Mouse (Mus musculus) megakaryocyte-erythroid progenitor cell, adult 5-6 weeks (primary cell): ENCODE results near the gene Paqr8. TPM values are rescaled to one million over a fixed set of nuclear protein-coding genes. Genes with fewer than 3 reads are reported as not detected.

Experiments
- ATAC-seq: replicated peaks from 2 replicates; pipeline ENCODE4 v1.8.0; 2016; ENCODE audit warnings: mild to moderate bottlenecking, inconsistent platforms; ENCODE audit not compliant: severe bottlenecking, poor library complexity, low FRiP score, low TSS enrichment
- total RNA-seq, 2 experiments: library from RNA; stranded (forward) in 1 of 2; stranded (reverse) in 1 of 2; fragments of 200-1000, 215-1000 nt in 1 of 2; fragments of >200 nt in 1 of 2; fragmentation: Nextera tagmentation in 1 of 2; gene quantifications; 2 replicates each; pipeline ENCODE4 v1.2.3; 2014 to 2017

Paqr8 gene
- 0.37 and 2.0 TPM in 2 replicates for total RNA-seq (2014; fragmentation: Nextera tagmentation)
- total RNA-seq (2017): 1.6 and 2.9 TPM in 2 replicates

DNA sequence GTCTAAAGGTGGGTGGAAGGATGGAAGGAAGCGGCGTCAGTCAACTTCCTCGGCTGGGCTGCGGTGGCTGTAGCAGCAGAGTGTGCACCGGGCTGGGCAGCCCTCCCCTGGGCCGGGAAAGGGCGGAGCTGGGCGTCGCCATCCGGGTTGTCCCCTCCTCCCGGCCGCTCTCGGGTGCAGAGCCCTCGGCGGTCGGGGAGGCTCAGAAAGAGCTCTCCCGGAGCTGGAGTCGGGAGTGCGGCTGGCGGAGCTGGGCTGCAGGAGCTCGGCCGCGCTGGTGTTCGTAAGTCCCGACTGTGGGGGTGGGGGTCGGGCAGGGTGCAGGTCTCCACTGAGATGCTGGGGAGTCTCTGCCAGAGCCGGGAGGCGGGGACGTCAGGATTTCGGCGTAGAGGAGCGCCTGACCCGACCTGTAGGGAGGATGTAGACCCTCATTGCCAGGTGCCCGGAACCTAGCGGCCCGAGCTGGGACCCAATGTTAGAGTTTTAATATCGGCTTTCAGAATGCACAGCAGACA is at the start of gene Paqr8:
TSS of gene Paqr8 (plus strand) at position 203 of the 518 bp plus-strand sequence.
- peak; percentile 98 for ATAC-seq

DNA sequence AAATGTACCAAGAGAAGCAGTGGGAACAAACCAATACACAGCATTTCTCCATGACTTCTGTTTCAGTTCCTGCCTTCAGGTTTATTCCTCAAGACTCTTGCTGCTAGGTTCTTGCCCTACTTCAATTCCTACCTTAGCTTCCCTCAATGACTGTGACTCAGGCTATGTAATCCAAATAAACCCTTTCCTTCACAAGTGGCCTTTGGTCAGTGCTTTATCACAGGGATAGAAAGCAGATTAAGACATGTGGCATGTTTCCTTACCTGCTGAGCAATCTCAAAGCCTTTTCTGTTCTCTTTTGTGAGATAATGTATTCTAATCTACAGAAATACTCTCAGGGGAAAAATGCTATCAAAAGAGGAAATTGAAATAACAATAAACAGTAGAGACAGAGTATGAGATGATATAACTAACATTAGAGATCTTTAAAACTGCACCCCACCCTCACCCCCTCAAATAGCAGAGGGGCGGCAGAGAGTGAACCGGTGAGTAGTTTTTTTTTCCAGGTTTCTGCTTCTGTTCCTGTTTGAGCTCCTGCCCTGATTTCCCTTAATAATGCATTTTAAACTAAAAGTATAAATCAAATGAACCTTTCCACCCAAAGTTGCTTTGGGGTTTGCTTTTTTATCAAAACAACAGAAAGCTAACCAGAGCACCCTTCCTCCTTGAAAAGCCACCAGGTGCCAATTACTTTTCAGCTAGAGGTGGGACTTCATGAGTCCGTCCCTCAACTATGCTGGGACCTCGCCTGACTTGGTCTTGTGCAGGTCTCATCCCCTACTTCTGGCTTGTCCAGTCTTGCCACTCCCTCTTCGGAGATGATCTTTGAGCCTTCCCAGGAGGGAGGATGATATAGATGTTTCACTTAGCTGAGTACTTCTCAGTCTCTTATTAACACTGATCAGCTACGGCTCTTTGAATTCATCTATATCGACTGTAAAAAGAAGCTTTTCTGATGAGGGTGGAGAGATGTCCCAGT is 33.2 kb upstream of the Paqr8 start:
- no peak for ATAC-seq

DNA sequence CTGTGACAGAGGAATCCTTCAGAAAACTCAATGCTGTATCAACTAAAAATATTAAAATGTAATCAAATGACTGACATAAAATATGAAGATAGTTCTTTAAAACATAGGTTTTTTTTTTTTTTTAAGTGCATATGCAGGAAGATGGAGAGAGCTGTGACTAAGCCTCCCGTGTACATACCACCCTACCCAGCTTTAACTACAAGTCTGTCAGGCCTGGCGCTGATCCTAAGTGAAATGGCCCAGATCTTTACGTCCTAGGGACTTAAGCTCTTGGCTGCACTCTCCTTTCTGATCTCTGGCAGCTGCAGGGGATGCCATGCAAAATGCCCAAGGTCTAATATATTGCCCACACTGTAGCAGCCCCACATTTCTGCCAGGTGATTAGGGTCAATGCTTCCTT is 29.6 kb upstream of the Paqr8 start:
- no peak for ATAC-seq

DNA sequence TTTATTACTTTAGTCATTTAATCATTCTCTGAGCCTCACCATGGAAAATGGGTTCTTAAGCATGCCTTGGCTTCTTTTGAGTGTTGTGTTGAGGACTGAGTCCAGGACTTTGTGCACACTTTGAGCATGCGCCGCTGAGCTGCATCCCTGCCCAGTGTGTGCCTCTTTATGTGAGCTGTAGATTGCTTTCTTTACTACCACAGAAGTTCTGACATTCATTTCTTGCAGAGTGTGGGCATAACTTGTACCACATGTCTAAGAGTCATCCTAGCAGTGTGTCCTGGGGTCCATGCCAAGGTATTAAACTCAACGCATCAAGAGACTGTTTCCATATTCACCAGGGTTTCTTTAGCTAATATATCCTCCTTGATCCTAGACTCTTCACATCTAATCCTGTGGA is 28.5 kb upstream of the Paqr8 start:
- no peak for ATAC-seq

DNA sequence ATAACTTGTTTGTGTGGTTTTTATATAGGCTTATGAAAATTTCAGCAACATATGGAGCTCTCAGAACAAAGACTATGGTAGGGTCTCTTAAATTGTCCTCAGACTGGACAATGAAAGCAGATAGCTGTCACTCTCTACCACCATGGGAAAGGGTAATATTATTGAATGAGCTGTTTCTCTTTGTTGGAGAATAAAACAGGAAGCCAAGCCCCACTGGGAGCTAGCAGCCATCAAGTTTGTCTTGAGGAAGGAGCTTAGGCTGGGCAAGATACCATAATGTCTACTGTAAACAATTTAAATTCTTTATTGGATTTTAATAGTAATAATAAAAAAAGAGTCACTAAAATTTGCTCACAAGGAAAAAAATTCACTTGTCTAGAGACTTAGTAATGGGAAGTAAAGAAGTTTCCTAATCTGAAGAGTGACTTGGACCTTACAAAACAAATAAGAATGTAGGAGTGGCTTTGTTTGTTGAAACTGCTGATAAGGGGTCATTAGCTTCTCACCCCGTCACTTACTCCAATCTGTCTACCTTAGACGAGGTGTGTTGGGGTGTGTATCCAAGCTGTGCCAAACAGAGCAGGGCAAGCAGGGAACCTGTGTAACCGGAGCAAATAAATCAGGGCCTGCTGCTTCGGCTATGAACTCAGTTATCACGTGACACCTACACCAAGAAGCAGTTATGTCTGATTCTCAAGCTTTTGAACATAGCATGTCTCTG is 26.8 kb upstream of the Paqr8 start:
- no peak for ATAC-seq

DNA sequence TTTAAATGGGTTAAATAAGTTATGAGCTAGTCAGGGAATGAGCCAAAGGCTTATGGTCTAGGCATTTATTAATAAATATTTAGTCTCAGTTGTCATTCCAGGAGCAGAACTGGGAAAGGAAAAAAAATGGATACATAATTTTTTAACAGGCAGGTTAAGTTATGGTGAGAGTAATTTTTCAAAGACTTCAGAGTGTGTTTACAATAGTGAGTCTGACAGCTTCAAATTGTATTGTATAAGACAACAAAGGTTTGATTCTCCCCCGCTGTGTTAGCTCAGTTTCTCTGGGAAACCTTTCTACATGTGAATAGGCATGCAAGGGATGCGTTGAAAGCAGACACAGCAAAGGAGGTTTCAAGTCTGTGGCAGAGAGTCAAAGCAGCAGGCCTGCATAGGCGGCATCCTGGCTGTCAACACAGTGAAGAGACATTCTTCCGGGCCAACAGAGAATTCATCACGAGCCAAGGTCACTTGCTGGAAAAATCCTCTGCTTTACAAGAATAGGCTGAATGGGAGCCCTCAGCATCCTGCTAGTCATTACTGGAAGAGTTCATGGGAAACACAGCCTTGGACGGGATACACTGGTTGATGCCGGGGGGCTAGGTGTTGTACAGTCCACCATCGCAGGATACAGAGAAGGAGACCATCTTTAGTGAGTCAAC is 23.0 kb upstream of the Paqr8 start:
- ATAC-seq: no peak

DNA sequence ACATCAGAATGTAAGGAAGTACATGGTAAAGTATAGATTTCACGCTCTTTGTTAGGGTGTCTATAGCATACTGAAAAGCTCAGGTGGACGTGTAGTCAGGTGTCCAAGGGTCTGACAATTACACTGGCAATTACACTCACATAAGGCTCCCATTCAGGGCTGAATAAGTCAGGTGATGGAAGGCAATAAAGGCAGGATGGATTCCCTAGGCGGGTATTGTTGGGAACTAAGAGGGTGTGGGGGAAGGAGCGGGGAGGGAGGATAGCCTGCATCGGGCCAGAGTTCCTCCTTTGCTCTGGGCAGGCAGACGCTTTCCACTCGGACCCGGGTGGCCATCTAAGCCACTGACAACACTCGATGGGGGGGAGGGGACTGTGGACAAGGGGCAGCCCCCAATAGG is 22.4 kb upstream of the Paqr8 start:
- no peak for ATAC-seq

DNA sequence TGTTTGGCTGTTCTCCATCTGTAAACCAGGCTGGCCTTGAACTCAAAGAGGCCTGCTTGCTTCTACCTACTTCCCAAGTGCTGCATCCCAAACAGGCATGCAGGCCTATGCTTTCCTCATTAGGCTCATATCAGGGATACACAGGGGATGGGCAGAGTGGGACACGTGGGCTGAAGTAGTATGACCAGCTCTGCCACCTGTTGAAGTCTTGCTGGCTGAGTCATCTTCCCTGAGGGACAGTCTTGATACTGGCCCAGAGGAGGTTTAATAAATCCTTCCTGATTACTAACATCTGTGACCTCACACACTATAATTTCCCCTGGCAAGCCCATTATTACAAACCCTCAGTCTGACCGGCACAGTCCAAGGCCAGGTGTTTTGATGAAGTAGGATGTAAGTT is 19.5 kb upstream of the Paqr8 start:
- no peak for ATAC-seq

DNA sequence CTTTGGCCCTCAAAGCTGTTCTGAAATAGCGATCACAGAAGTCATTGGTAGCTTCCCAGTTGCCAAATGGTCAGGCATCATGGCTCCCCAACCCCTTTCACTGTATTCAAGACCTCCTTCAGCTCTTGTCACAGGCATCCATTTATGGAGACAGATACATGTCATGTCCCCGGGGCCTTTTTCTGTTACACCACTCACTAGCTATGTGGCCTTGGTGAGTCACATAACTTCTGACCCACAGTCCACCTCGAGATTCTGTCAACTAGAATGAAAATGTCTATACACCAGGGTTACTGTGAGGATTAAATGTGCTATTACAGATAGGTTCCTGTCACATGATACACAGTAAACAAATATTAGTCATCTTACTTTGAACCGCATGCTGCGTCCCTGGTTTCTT is 17.9 kb upstream of the Paqr8 start:
- ATAC-seq: no peak

DNA sequence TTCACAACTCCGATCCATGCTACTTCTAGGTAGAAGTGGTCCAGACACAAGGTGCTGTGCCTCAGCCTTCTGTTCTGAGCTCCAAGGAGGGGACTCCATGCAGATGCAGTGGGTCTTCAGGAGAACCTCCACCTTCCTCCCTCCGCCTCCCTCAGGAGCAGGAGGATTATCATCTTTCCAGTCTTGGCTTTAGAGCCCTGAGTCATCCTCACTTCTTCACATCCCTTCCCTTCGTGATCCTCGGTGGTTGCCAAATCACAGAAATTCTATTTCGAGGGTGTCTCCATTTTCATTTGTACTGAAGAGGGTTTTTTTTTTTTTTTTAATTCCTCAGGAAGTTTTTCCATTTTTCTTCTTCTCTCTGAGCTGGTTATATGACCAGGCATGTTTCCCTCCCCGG is 16.3 kb upstream of the Paqr8 start:
- ATAC-seq: no peak

DNA sequence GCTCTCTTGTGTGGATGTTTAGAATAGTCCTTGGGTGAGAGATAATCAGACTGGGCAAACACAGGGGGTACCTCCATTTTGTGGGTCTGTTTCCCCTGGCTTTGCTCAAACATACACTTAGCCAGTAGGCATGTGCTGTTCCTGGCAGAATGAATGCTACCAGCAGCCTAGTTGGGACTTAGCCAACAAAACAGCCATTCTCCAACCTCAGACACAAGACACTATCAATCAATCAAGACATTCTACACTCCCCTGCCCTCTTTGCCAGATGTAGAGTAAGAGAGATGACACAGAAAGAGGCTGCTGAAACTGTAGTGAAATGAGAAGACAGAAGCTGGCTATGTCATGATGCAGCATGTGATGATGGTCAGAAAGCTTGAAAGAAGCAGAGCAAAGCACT is 13.1 kb upstream of the Paqr8 start:
- no peak for ATAC-seq

DNA sequence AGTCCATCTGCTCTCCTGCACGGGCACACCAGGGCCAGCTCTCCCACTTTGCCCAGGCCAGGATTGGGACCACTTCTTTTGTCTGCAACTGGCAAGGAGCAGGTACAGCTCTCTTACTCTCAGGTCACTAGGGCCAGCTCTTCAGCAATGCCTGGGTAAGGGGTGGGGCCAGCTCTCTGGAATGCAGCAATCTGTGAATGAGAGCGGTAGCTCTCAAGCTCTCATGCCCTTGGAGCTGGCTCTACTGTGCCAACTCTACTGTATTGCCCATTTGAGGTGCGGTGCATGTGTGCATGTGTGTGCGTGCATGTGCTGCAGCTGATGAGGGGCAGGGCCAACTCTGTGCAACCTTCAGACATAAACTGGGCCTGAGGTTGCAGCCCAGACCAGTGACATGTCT is 11.0 kb upstream of the Paqr8 start:
- no peak for ATAC-seq

DNA sequence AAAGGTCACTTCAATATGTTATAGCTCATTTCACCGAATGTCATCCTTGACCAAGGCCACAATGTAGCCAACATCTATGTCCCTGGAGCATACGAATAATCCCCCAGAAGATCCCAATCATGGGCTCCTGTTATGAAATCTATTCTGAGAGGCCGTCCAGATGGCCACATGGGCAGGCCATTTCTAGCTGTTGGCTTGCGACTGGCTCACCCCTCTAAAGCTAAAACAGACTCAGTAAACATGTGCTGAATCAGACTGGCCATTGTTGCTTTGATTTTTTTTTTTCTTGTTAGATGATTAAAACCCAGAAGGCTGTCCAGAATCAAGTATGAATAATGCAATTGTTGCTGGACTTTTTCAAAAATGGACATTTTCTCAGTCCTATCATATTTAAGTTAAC is 7.3 kb upstream of the Paqr8 start:
- no peak for ATAC-seq

DNA sequence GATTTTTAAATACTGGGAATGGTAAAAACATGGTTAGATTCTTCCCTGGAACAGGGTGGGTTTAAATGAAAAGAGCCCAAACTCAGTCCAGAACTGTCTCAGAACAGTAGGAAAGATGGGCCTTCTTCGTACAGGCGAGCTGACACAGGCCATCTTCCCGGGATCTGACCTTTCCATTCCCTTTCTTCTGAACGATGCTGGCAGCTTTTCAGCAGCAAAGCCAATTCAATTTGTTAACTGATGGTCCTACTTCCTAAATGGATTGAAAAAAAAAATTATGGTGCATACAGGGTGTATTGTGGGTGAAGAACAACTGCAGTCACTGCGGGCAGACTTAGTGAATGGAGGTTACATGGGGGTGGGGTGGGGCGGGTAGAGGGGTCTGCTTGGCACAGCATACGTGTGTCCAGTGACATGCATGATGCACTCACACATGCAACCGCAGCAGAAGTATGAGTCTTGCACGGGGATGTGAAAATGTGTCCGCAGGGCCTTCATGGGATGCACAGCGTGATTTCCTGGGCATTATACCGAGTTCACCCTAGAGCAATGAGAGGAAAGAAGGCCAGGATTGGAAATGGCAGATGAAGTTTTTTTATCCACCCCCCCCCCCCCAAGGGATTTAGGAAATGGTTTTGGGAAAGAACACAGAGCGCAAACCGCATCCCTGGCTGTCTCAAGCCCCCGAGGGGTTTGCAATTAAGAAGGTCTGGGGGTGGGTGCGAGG is 566 bp upstream of the Paqr8 start:
- no peak for ATAC-seq

DNA sequence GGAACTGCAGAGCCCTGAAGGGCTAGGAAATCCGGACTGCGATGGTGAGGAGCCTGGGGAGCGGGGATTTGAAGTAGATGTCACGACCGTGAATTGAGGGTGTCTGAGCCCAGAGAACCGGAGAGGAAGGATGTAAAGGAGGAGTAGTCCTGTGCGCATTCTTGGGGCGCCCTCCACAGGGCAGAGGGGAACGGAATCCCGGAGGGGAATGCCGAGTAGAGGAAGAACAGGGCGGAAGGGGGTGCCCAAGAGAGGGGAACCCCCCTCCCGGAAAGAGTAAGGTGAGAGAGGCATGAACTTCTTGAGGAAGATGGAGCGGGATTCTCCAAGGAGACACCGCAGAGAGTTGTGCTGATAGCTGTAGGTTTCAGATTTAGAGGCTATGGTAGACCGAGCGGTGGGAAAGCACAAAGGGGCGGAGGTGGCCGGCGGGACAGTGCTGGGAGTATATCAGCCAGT is 564 bp downstream of the Paqr8 start:
- peak; percentile 70 for ATAC-seq

DNA sequence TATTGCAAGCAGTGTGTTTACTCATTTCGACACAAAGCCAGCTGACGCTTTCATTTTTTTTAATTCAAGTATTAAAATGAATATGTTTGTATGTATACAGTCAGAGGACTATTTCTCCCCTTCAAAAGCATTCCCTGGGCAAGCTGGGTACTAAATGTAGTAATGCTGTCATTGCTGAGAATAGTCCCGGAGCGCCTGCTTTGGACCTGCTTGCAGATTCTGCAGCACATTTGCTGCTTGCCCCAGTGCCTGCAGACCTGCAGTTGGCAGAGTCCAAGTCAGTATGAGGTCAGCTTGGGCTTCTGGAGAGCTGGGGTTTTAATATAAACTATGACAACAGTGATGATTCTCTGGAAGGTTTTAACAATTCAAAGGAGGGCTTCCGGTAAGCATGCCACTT is 2.7 kb downstream of the Paqr8 start:
- ATAC-seq: no peak

DNA sequence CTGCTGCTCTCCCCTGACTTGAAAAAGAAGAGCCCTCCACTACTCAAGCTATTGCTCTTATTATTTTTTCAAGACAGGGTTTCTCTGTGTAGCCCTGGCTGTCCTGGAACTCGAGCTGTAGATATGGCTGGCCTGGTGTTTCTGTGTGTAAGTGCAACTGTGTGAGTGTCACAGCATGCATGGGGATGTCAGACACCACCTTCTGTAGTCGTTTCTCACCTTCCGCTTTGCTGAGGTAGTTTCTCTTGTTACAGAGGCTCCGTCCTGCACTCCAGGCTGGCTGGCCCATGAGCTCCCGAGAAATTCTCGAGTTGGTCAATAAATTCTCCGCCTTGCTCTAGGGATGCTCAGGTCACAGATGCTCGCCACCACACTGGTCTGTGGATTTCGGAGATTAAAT is 8.0 kb downstream of the Paqr8 start:
- no peak for ATAC-seq

DNA sequence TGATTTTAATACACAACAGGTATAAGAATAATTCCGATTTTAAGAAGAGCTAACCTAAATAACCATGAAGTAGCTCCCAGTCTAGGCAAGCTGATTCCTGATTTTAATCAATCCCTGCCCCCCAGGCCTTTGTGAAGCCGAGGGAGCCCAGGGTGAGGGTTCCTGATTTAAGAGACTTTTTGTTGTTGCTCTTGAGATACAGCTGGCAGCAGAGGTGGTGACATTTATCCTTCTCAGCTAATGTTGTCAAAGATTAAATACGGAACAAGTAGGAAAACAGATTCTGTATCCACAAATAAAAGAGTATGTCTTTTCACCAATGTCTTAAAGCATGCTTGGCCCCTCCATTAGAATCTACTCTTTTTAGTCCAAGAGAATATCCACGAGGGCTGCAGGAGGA is 9.9 kb downstream of the Paqr8 start:
- no peak for ATAC-seq

DNA sequence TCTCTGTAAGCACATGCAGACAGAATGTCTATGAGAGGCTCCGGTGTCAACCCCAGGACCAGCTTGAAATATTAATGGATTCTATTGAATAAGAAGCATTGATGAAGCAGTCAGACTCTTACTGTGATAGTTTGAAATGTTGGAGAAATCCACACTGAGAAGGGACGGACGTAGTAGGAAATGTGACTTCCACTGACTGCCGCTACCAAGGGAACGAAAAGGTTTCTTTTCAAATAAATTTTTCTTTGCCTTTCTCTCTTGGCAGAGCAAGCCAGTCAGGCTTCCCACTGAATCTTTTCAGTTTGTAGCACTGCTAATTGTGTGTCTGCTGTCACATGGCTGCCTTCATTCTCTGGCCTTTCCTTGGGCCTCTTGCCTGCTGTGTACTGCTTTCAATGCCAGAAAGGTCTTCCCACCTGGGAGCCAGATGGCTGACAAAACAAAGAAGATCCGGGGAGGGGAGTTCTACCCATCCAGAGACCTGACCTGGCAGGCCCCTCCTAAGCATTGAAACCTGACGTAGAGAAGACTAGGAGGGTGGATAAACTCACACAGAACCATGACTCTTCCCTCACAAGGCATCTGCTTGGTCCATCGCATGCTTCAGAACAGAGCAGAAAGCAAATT is 15.2 kb downstream of the Paqr8 start:
- no peak for ATAC-seq
